Comparison of ENCODE assay signal across 9 mouse cellular contexts in genomic region chr7:99248906-99249581, GRCm38 (mm10). TPM values are rescaled to one million over a fixed set of nuclear protein-coding genes. Genes with fewer than 3 reads are reported as not detected.
DNase-seq lines count a peak whose midpoint lies in the region; ATAC-seq and TF ChIP-seq lines count a peak whose summit lies in the region.
"Had no signal": no experiment of that assay in that cellular context is flagged by ENCODE, and none has a peak within 500 bp of the region (broad histone marks: within the 10 kb centered on the region; RNA-seq: fewer than 3 reads in every experiment).

No protein-coding gene starts in this region.

- 2% methylated on average over 43 of the region's 44 CpGs for WGBS in heart, embryonic 12.5 days
- WGBS in liver, postnatal 0 days (ENCODE audit: insufficient replicate concordance) = 6% methylated on average over 33 of the region's 44 CpGs

- H3K9ac ChIP-seq in heart, embryonic 12.5 days = peak overlapping the region; percentile 57
- 0 out of 2 replicates have a peak overlapping the region, but pooled peaks have one; percentile 27 for H3K9ac ChIP-seq in ES-E14 (ENCODE audit: insufficient read depth, low read depth, low read length, poor library complexity, severe bottlenecking)
- no peak overlapping the region for H3K9ac ChIP-seq in liver, postnatal 0 days (replicated peaks)

- TF ChIP-seq CTCF in liver, postnatal 0 days (IDR thresholded peaks at IDR 0.05; ENCODE audit: low read depth) = no peak

- no peak overlapping the region for H3K27ac ChIP-seq in heart, embryonic 12.5 days (ENCODE audit: poor library complexity, severe bottlenecking)
- no peak overlapping the region for H3K27ac ChIP-seq in ES-E14 (ENCODE audit: insufficient read depth, low read depth, low read length, poor library complexity, severe bottlenecking)
- H3K27ac ChIP-seq in liver, postnatal 0 days (ENCODE audit: low read depth) = peak overlapping the region; percentile 57; the same call in 1 of the 2 replicates
- H3K27ac ChIP-seq: macrophage had no signal

- peak overlapping the region; percentile 91 for H3K4me2 ChIP-seq in heart, embryonic 12.5 days
- peak overlapping the region; percentile 62 for H3K4me2 ChIP-seq in liver, postnatal 0 days (ENCODE audit: low read depth, low read length)

- H3K4me3 ChIP-seq in heart, embryonic 12.5 days = peak overlapping the region; percentile 54
- H3K4me3 ChIP-seq in ES-E14 (ENCODE audit: insufficient read depth in 1 of 2, low read depth in 1 of 2, low read length in 2 of 2, poor library complexity in 1 of 2, severe bottlenecking in 1 of 2) = peak overlapping the region; percentile 57 to 61
- peak overlapping the region; percentile 31 for H3K4me3 ChIP-seq in liver, postnatal 0 days (ENCODE audit: low read depth, low read length)

- TF ChIP-seq EP300 in liver, postnatal 0 days (IDR thresholded peaks at IDR 0.05; ENCODE audit: low read depth) = no peak

- no peak for ATAC-seq in heart, embryonic 12.5 days (ENCODE audit: insufficient number of reproducible peaks, low FRiP score)
- ATAC-seq in granulocyte monocyte progenitor cell, adult 5-6 weeks (replicated peaks; ENCODE audit: poor library complexity, severe bottlenecking) = peak; percentile 66
- 0 out of 2 replicates have a peak, but pooled peaks have one; percentile 23 for ATAC-seq in liver, postnatal 0 days

- H3K9me3 ChIP-seq in heart, embryonic 12.5 days (replicated peaks) = no peaks in the 10 kb centered on the region
- H3K9me3 ChIP-seq in ES-E14 (ENCODE audit: control insufficient read depth, insufficient read depth, low read depth, low read length) = no peaks in the 10 kb centered on the region
- H3K9me3 ChIP-seq in liver, postnatal 0 days (ENCODE audit: low read length) = no peaks in the 10 kb centered on the region

- peaks cover 35% of the 10 kb centered on the region for H3K27me3 ChIP-seq in heart, embryonic 12.5 days (replicated peaks)
- H3K27me3 ChIP-seq in liver, postnatal 0 days (ENCODE audit: insufficient read depth, low read length) = peaks cover 4% of the 10 kb centered on the region; the same call in 1 of the 2 replicates

- H3K36me3 ChIP-seq in heart, embryonic 12.5 days = no peaks in the 10 kb centered on the region
- H3K36me3 ChIP-seq in ES-E14 (ENCODE audit: control insufficient read depth, insufficient read depth, low read length, poor library complexity, severe bottlenecking) = no peaks in the 10 kb centered on the region
- no peaks in the 10 kb centered on the region for H3K36me3 ChIP-seq in liver, postnatal 0 days (replicated peaks; ENCODE audit: insufficient read depth, low read length)

- no peak for DNase-seq in heart, adult 11 months
- no peak for DNase-seq in ES-E14 (ENCODE audit: low read depth, low spot score)
- no peak for DNase-seq in liver, postnatal 0 days
- DNase-seq in thymus, postnatal 14 days = peak; percentile 50
- no peak for DNase-seq in spleen, adult 12 weeks (ENCODE audit: low spot score)
- no peak for DNase-seq in spleen, postnatal 14 days (ENCODE audit: low spot score in 2 of 2)

- 0 out of 2 replicates have a peak, but pooled peaks cover 6% of the 10 kb centered on the region for H3K4me1 ChIP-seq in heart, embryonic 12.5 days (replicated peaks)
- H3K4me1 ChIP-seq in ES-E14 (ENCODE audit: control insufficient read depth in 2 of 2, insufficient read depth in 2 of 2, low read length in 2 of 2, poor library complexity in 1 of 2) = peaks cover 0 to 3% of the 10 kb centered on the region in 2 experiments; a peak in 1 of 4 replicates
- peaks cover 7% of the 10 kb centered on the region; the same call in 1 of the 2 replicates for H3K4me1 ChIP-seq in liver, postnatal 0 days (ENCODE audit: insufficient read depth)

- in situ Hi-C loops in ES-E14 (cut with MboI; ENCODE audit: low sequenced_read_pairs in 2 of 2, unreplicated experiment in 2 of 2) = no loop called here

TF ChIP-seq in ES-E14, 5 proteins besides CTCF, POLR2A, EP300 and RAD21:
- TF ChIP-seq ZNF384 (IDR thresholded peaks at IDR 0.05; ENCODE audit: low read depth, low read length) (no peak), MAFK (IDR thresholded peaks at IDR 0.05; ENCODE audit: insufficient read depth, low read depth, low read length) (no peak), HCFC1 (IDR thresholded peaks at IDR 0.05; ENCODE audit: borderline replicate concordance, insufficient read depth, low read length) (no peak), ZC3H11A (IDR thresholded peaks at IDR 0.05; ENCODE audit: borderline replicate concordance, low read depth, low read length) (no peak), CHD2 (IDR thresholded peaks at IDR 0.05; ENCODE audit: low read depth, low read length) (no peak)

RNA-seq across cellular contexts. Expression of gene Mogat2, which starts 10.6 kb away (rescaled TPM):
- polyA plus RNA-seq in heart, embryonic 12.5 days (2016; fragmentation: Nextera tagmentation; extraction: Ambion mirVana) = 2.5 and 3.1 TPM in 2 replicates
- 9.1 and 22.9 TPM in 2 replicates for total RNA-seq in ES-E14 (2012; rRNA removed)
- 1.5 and 6.2 TPM in 2 replicates for total RNA-seq in granulocyte monocyte progenitor cell, adult 5-6 weeks (2014; fragmentation: Nextera tagmentation)
- 3.6 and 4.8 TPM in 2 replicates for total RNA-seq in granulocyte monocyte progenitor cell, adult 5-6 weeks (2017)
- 3.9 and 4.0 TPM in 2 replicates for polyA plus RNA-seq in liver, postnatal 0 days (2015; fragmentation: Nextera tagmentation; extraction: Ambion mirVana)

RNA-seq across cellular contexts. Expression of gene Map6, which starts 18.2 kb away (rescaled TPM):
- polyA plus RNA-seq in heart, embryonic 12.5 days (2016; fragmentation: Nextera tagmentation; extraction: Ambion mirVana) = 3.0 and 3.4 TPM in 2 replicates
- total RNA-seq in ES-E14 (2012; rRNA removed) = 6.7 and 13.5 TPM in 2 replicates
- not detected in 2 replicates for total RNA-seq in granulocyte monocyte progenitor cell, adult 5-6 weeks (2014; fragmentation: Nextera tagmentation)
- not detected in 2 replicates for total RNA-seq in granulocyte monocyte progenitor cell, adult 5-6 weeks (2017)
- 0.06 TPM in 2 replicates for polyA plus RNA-seq in liver, postnatal 0 days (2015; fragmentation: Nextera tagmentation; extraction: Ambion mirVana)
